Mouse (Mus musculus) E14TG2a.4 (cell line): ENCODE results near the gene Numa1.
"Not testable (repeated sequence)": the region's sequence is repeated elsewhere in the genome, so short reads cannot be mapped to it uniquely, and the experiment has no call there.

Source experiments
- H3K27me3 ChIP-seq: 2 replicates; pipeline ENCODE4 v1.6.1; 2014; ENCODE audit warnings: low read length, control low read depth; ENCODE audit not compliant: insufficient read depth
- H3K36me3 ChIP-seq: 2 replicates; pipeline ENCODE4 v1.6.1; 2014; ENCODE audit warnings: low read length, control low read depth; ENCODE audit not compliant: insufficient read depth
- H3K4me1 ChIP-seq: replicated peaks from 2 replicates; pipeline ENCODE4 v1.6.1; 2014; ENCODE audit warnings: low read depth, low read length, control low read depth
- H3K4me3 ChIP-seq: replicated peaks from 2 replicates; pipeline ENCODE4 v1.5.1; 2014; ENCODE audit warnings: mild to moderate bottlenecking, low read length
- H3K9me3 ChIP-seq: 2 replicates; pipeline ENCODE4 v1.6.1; 2014; ENCODE audit warnings: low read length, control low read depth
- CTCF ChIP-seq: conservative IDR thresholded peaks from 2 replicates; pipeline ENCODE4 v1.5.1; 2014; ENCODE audit warnings: low read length
- NANOG ChIP-seq: IDR thresholded peaks from 2 replicates; pipeline ENCODE4 v1.6.1; 2014; ENCODE audit warnings: borderline replicate concordance, low read length, mixed read lengths
- POU5F1 ChIP-seq: IDR thresholded peaks from 2 replicates; pipeline ENCODE4 v1.6.1; 2014; ENCODE audit warnings: low read length, borderline replicate concordance

The Numa1 gene

GRCm38 (mm10) chr7:101902846-101903245, 31.1 kb upstream of the Numa1 start:
- H3K4me1 ChIP-seq = peaks cover 63% of the 10 kb centered on the region
- 0 out of 2 replicates have a peak, but pooled peaks cover 5% of the 10 kb centered on the region for H3K9me3 ChIP-seq
- TF ChIP-seq POU5F1 (no peak), CTCF (peak; percentile 44), NANOG (no peak)
- H3K36me3 ChIP-seq = peaks cover 60% of the 10 kb centered on the region
- H3K4me3 ChIP-seq = no peak overlapping the region
- H3K27me3 ChIP-seq = no peaks in the 10 kb centered on the region

GRCm38 (mm10) chr7:101905561-101906286, 28.2 kb upstream of the Numa1 start, which contains the start of gene Lamtor1:
Lamtor1 (plus strand) TSS chr7:101905904.
- Histone ChIP-seq H3K9me3 (0 out of 2 replicates have a peak, but pooled peaks cover 5% of the 10 kb centered on the region), H3K36me3 (peaks cover 59% of the 10 kb centered on the region), H3K4me3 (peak within 1 kb of the TSS; percentile 92), H3K4me1 (peaks cover 61% of the 10 kb centered on the region), H3K27me3 (no peaks in the 10 kb centered on the region)
- no peak for TF ChIP-seq NANOG
- TF ChIP-seq POU5F1 = no peak
- TF ChIP-seq CTCF = no peak

- Histone ChIP-seq H3K4me1 (peaks cover 55% of the 10 kb centered on the region), H3K27me3 (no peaks in the 10 kb centered on the region), H3K36me3 (peaks cover 59% of the 10 kb centered on the region), H3K4me3 (peak within 1 kb of the TSS; percentile 92), H3K9me3 (0 out of 2 replicates have a peak, but pooled peaks cover 5% of the 10 kb centered on the region)
- no peak for TF ChIP-seq CTCF
- TF ChIP-seq NANOG = no peak
- TF ChIP-seq POU5F1 = no peak
Measured at GRCm38 (mm10) chr7:101906287-101906681, 27.6 kb upstream of the Numa1 start, which contains the start of gene Tomt. Tomt (minus strand) TSS chr7:101906359.

- H3K4me1 ChIP-seq = peaks cover 51% of the 10 kb centered on the region
- TF ChIP-seq NANOG (no peak), POU5F1 (no peak)
- H3K9me3 ChIP-seq = 0 out of 2 replicates have a peak, but pooled peaks cover 5% of the 10 kb centered on the region
- peak overlapping the region; percentile 92 for H3K4me3 ChIP-seq
- H3K36me3 ChIP-seq = peaks cover 59% of the 10 kb centered on the region
- no peaks in the 10 kb centered on the region for H3K27me3 ChIP-seq
Measured at GRCm38 (mm10) chr7:101906696-101907095, 27.2 kb upstream of the Numa1 start.

- H3K27me3 ChIP-seq = no peaks in the 10 kb centered on the region
- H3K9me3 ChIP-seq = no peaks in the 10 kb centered on the region
- H3K36me3 ChIP-seq = peaks cover 64% of the 10 kb centered on the region
- peak overlapping the region; percentile 92; the same call in 1 of the 2 replicates for H3K4me3 ChIP-seq
- H3K4me1 ChIP-seq = peaks cover 50% of the 10 kb centered on the region
- TF ChIP-seq NANOG (no peak), CTCF (no peak), POU5F1 (no peak)
Measured at GRCm38 (mm10) chr7:101908367-101908766, 25.5 kb upstream of the Numa1 start.

- H3K4me1 ChIP-seq = peaks cover 44% of the 10 kb centered on the region
- H3K27me3 ChIP-seq = no peaks in the 10 kb centered on the region
- no peaks in the 10 kb centered on the region for H3K9me3 ChIP-seq
- peaks cover 81% of the 10 kb centered on the region for H3K36me3 ChIP-seq
- H3K4me3 ChIP-seq = no peak overlapping the region
- TF ChIP-seq NANOG (no peak), POU5F1 (no peak), CTCF (no peak)
Measured at GRCm38 (mm10) chr7:101910138-101910537, 23.8 kb upstream of the Numa1 start.

GRCm38 (mm10) chr7:101911982-101912381, 21.9 kb upstream of the Numa1 start:
- Histone ChIP-seq H3K4me3 (no peak overlapping the region), H3K27me3 (no peaks in the 10 kb centered on the region), H3K4me1 (peaks cover 39% of the 10 kb centered on the region), H3K36me3 (peaks cover 81% of the 10 kb centered on the region), H3K9me3 (no peaks in the 10 kb centered on the region)
- no peak for TF ChIP-seq POU5F1
- peak; percentile 61 for TF ChIP-seq CTCF

GRCm38 (mm10) chr7:101918071-101918470, 15.8 kb upstream of the Numa1 start:
- no peak for TF ChIP-seq NANOG
- TF ChIP-seq CTCF = peak; percentile 84
- no peak overlapping the region for H3K4me3 ChIP-seq
- no peaks in the 10 kb centered on the region for H3K9me3 ChIP-seq

GRCm38 (mm10) chr7:101925892-101926291, 8.0 kb upstream of the Numa1 start:
- H3K27me3 ChIP-seq, H3K36me3 ChIP-seq, H3K9me3 ChIP-seq, H3K4me3 ChIP-seq: not testable (repeated sequence)
- peaks cover 17% of the 10 kb centered on the region for H3K4me1 ChIP-seq
- peak; percentile 36 for TF ChIP-seq CTCF

More at GRCm38 (mm10) chr7:101918071-101918470, 15.8 kb upstream of the Numa1 start:
- Histone ChIP-seq H3K27me3 (no peaks in the 10 kb centered on the region), H3K36me3 (peaks cover 24% of the 10 kb centered on the region), H3K4me1 (peaks cover 16% of the 10 kb centered on the region)
